Mouse (Mus musculus): Measurements from ENCODE around the gene Acot7. TPM values are rescaled to one million over a fixed set of nuclear protein-coding genes. Genes with fewer than 3 reads are reported as not detected.
A peak's percentile ranks its signal among the peaks of the same experiment; 100 is the strongest.

Acot7 gene
- polyA plus RNA-seq, 1 experiment: 32.0 TPM

DNA sequence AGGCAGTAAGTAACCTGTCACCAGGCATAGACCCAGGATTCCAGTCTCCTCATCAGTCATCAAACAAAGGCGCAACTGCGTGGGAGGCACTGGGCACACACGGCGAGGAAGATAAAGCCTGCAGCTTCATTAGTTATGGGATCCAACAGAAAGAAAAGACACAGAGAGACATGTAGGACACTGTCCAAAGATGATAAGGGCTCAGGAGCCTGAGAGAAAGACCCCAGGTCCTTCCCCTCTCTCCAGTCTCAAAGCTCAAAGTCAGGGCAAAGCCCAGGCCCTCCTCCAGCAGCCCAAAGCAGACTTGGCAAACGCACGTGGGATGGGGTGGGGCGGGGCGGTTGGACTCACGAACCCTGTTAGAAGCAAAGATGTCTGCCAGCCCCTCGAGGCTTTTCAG is 32.5 kb upstream of the Acot7 start:
- H3K27ac ChIP-seq (ENCODE audit: control insufficient read depth, insufficient read depth, low read depth, low read length, poor library complexity): no peak overlapping the region
- no peak for TF ChIP-seq CTCF (IDR thresholded peaks at IDR 0.05; ENCODE audit: control insufficient read depth, insufficient read depth, low read length)
- no peak for TF ChIP-seq POLR2A (IDR thresholded peaks at IDR 0.05; ENCODE audit: borderline replicate concordance, control insufficient read depth, low read depth, low read length)
- 74% methylated on average over 10 of the region's 10 CpGs for WGBS
- no peak overlapping the region for H3K4me3 ChIP-seq (replicated peaks; ENCODE audit: control insufficient read depth, low read depth, low read length)
- no peaks in the 10 kb centered on the region for H3K4me1 ChIP-seq (ENCODE audit: control insufficient read depth, insufficient read depth, low read length)

DNA sequence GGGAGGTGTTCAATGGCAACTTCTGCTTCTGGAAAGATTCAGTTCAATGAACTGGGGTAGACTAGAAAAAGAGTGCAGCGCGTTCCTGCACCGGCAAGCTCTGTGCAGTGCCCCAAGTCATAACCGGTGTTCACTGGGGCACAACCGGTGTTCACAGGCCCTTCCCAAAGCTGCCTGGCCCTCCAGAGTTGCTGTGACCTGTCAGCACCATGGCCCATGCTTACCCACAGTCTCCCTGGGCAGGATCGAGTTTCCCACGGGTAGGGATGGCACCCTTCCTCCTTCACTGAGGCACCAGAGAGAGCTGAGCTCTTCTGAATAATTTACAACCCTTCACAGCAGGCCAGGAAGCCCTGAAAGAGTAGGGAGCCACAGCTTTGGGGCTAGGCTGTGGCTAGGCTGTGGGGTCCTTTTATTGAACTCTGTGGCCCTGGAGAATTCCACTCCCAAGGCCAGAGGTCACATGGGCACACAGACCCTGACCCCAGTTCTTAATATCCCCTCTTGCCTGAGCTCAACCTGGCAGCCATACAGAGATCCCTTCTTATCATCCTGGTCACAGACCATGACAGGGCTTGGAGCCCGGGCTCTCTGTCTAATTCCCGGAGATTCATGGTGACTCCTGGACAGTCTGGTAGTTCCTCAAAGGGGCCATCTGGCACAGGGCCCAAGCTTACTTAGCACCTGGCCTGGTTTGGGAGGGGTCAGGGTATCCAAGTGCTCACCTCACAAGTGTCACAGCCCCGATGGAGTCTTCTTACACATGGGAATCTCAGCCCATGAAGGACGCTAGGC is 31.7 kb upstream of the Acot7 start:
- Histone ChIP-seq H3K4me1 (ENCODE audit: control insufficient read depth, insufficient read depth, low read length) (no peaks in the 10 kb centered on the region), H3K4me3 (replicated peaks; ENCODE audit: control insufficient read depth, low read depth, low read length) (no peak overlapping the region), H3K27ac (ENCODE audit: control insufficient read depth, insufficient read depth, low read depth, low read length, poor library complexity) (no peak overlapping the region)
- WGBS: 70% methylated on average over 11 of the region's 11 CpGs
- TF ChIP-seq POLR2A (IDR thresholded peaks at IDR 0.05; ENCODE audit: borderline replicate concordance, control insufficient read depth, low read depth, low read length): no peak
- no peak for TF ChIP-seq CTCF (IDR thresholded peaks at IDR 0.05; ENCODE audit: control insufficient read depth, insufficient read depth, low read length)

DNA sequence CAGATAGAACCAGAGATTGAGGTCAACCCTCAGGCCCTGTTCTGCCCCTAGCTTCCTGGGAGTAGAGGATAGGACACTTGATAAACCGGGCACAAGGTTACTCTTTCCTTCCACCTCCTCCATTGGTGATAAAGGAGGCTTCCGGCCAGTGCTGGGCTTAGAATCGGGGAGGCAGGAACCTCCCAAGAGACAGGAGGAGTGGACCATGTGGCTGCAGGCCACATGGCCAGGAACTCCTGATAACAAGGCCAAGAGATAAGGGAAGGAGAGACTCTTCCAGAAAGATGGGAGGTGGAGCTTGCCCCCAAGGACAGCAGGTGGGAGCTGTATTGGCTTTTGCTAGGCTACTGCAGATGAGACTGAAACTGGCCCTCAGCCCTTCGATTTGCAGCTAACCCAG is 27.4 kb upstream of the Acot7 start:
- 58% methylated on average over 4 of the region's 4 CpGs for WGBS
- Histone ChIP-seq H3K4me3 (replicated peaks; ENCODE audit: control insufficient read depth, low read depth, low read length) (no peak overlapping the region), H3K4me1 (ENCODE audit: control insufficient read depth, insufficient read depth, low read length) (peaks cover 2% of the 10 kb centered on the region; the same call in 1 of the 2 replicates), H3K27ac (ENCODE audit: control insufficient read depth, insufficient read depth, low read depth, low read length, poor library complexity) (no peak overlapping the region)
- TF ChIP-seq POLR2A (IDR thresholded peaks at IDR 0.05; ENCODE audit: borderline replicate concordance, control insufficient read depth, low read depth, low read length) (no peak), CTCF (IDR thresholded peaks at IDR 0.05; ENCODE audit: control insufficient read depth, insufficient read depth, low read length) (no peak)

DNA sequence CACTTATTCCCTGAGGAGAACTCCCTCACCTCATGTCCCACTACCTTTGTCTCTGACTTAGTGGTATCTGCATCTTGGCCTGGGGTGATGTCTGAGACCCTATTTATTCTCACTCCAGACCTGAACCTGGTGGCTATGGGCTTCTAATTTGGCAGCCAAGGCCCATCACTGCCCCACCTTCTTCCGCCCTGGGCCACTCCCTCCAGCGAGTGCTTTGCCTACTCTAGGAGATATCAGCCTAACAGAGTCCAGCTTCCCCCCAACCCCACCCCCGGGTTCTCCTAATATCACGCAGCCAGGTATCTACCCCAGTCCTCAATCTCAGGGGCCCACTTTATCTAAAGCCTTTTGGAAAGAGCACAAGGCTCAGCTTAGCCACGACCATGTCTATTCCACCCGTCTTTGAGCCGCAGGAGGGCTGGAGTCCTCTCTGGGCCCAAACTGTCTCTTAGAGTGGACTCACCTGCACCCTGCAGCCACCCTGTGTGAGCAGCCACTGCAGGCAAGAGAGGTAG is 26.4 kb upstream of the Acot7 start:
- Histone ChIP-seq H3K4me1 (ENCODE audit: control insufficient read depth, insufficient read depth, low read length) (peaks cover 2% of the 10 kb centered on the region; the same call in 1 of the 2 replicates), H3K4me3 (replicated peaks; ENCODE audit: control insufficient read depth, low read depth, low read length) (no peak overlapping the region), H3K27ac (ENCODE audit: control insufficient read depth, insufficient read depth, low read depth, low read length, poor library complexity) (no peak overlapping the region; the same call in 1 of the 2 replicates)
- TF ChIP-seq CTCF (IDR thresholded peaks at IDR 0.05; ENCODE audit: control insufficient read depth, insufficient read depth, low read length) (no peak), POLR2A (IDR thresholded peaks at IDR 0.05; ENCODE audit: borderline replicate concordance, control insufficient read depth, low read depth, low read length) (no peak)
- 27% methylated on average over 7 of the region's 7 CpGs for WGBS

DNA sequence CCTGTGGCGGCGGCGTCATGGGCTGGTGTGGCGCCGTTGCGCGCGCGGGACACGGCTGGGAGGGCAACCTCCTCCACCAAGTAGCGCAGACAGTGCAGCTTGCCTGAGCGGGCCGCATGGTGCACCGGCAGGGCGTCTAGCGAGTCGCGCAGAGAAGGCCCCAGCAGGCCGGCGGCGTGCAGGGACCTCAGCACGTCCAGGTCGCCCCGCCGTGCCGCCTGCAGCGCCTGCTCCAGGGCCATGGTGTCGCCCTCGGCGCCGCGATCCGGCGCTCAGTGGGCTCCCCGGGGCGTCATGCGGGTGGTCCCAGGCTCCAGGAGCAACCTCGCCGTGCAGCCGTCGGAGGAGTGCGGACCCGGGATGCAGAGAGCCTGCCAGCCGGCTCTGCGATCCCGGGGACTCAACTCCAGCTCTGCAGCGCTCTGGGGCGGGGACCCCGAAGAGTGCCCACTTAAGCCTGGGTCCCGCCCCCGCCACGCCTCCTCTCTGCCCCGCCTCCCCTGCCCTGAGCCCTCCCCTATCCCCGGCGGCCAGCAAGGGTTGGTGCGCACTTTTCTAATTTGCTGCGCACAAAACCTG is 25.9 kb upstream of the Acot7 start, which contains the start of gene Espn:
TSS of gene Espn (minus strand) at position 406 of the 579 bp plus-strand sequence.
- Histone ChIP-seq H3K27ac (ENCODE audit: control insufficient read depth, insufficient read depth, low read depth, low read length, poor library complexity) (peak within 1 kb of the TSS; percentile 14; the same call in 1 of the 2 replicates), H3K4me1 (ENCODE audit: control insufficient read depth, insufficient read depth, low read length) (peaks cover 2% of the 10 kb centered on the region; the same call in 1 of the 2 replicates), H3K4me3 (replicated peaks; ENCODE audit: control insufficient read depth, low read depth, low read length) (no peak within 1 kb of the TSS)
- under 1% methylated on average over 56 of the region's 57 CpGs for WGBS
- no peak for TF ChIP-seq POLR2A (IDR thresholded peaks at IDR 0.05; ENCODE audit: borderline replicate concordance, control insufficient read depth, low read depth, low read length)
- TF ChIP-seq CTCF (IDR thresholded peaks at IDR 0.05; ENCODE audit: control insufficient read depth, insufficient read depth, low read length): no peak

DNA sequence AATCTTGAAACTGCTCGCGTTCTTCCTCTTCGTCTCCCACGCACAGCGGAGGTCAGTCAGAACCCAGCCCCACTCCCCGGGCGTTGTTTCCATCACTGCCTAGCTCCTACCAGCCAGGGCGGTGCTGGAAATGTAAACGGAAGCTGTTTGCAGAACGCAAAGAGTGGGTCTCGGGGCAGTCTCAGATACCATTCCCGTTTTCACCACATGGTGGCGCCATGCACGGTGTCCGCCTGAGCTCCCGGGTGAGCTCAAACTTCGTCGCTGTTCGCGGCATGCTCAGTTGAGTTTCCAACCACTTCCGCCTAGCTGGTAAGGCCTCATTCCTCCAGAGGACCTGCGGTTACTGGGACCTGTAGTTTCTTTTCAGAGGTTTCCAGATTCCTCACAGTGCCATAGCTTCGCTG is 24.2 kb upstream of the Acot7 start:
- peak overlapping the region; percentile 4 for H3K4me3 ChIP-seq (replicated peaks; ENCODE audit: control insufficient read depth, low read depth, low read length)
- TF ChIP-seq CTCF (IDR thresholded peaks at IDR 0.05; ENCODE audit: control insufficient read depth, insufficient read depth, low read length): peak; percentile 99
- TF ChIP-seq POLR2A (IDR thresholded peaks at IDR 0.05; ENCODE audit: borderline replicate concordance, control insufficient read depth, low read depth, low read length): no peak
- under 1% methylated on average over 23 of the region's 23 CpGs for WGBS
- peaks cover 2% of the 10 kb centered on the region; the same call in 1 of the 2 replicates for H3K4me1 ChIP-seq (ENCODE audit: control insufficient read depth, insufficient read depth, low read length)
- H3K27ac ChIP-seq (ENCODE audit: control insufficient read depth, insufficient read depth, low read depth, low read length, poor library complexity): peak overlapping the region; percentile 47; the same call in 1 of the 2 replicates

DNA sequence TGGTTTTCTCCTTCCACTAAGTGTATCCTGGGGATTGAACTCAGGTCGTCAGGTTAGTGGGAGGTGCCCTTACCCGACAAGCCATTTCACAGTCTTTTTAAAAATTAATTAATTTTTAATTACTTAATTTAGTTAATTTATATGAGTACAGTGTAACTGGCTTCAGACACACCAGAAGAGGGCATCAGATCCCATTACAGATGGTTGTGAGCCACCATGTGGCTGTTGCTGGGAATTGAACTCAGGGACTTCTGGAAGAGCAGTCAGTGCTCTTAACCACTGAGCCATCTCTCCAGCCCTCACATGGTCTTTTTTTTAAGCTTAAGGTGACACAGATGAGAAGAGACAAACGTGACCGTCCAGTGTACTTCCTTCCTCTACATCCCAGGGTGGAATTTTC is 22.9 kb upstream of the Acot7 start:
- Histone ChIP-seq H3K4me3 (replicated peaks; ENCODE audit: control insufficient read depth, low read depth, low read length) (no peak overlapping the region), H3K4me1 (ENCODE audit: control insufficient read depth, insufficient read depth, low read length) (peaks cover 2% of the 10 kb centered on the region; the same call in 1 of the 2 replicates), H3K27ac (ENCODE audit: control insufficient read depth, insufficient read depth, low read depth, low read length, poor library complexity) (no peak overlapping the region)
- 63% methylated on average over 4 of the region's 4 CpGs for WGBS
- no peak for TF ChIP-seq CTCF (IDR thresholded peaks at IDR 0.05; ENCODE audit: control insufficient read depth, insufficient read depth, low read length)
- no peak for TF ChIP-seq POLR2A (IDR thresholded peaks at IDR 0.05; ENCODE audit: borderline replicate concordance, control insufficient read depth, low read depth, low read length)
